Mouse (Mus musculus) spleen, postnatal 36 days (tissue): ENCODE results near the gene Gramd2.
"Not testable (repeated sequence)": the region's sequence is repeated elsewhere in the genome, so short reads cannot be mapped to it uniquely, and the experiment has no call there.

ENCODE experiments used
- DNase-seq, 2 experiments: peaks; one replicate each; pipeline ENCODE4 v3.0.0; 2022; ENCODE audit warnings: low spot score in 2 of 2, mixed read lengths in 1 of 2

Gene Gramd2

DNA sequence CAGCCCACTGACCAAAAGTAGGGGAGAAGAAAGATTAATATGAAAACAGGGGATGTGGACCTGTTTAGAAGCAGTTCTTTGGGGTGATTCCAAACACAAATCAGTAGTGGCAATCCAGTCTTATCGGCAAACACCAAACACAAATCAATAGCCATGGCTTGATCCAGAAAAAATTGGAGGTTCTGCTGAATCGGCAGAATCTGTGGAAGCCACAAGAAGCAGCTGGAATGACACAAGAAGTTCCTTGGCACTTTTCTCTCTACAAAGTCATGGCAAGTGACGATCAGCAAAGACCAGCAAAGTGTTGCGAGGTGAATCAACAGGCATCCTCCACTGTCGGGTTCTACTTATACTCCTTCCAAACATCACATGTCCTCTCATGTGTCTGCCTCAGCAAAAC is 41.2 kb downstream of the Gramd2 start:
- DNase-seq: no peak

GRCm38 (mm10) chr9:59723096-59723657 is 43.2 kb downstream of the Gramd2 start:
- DNase-seq: peak; percentile 38 to 52

DNA sequence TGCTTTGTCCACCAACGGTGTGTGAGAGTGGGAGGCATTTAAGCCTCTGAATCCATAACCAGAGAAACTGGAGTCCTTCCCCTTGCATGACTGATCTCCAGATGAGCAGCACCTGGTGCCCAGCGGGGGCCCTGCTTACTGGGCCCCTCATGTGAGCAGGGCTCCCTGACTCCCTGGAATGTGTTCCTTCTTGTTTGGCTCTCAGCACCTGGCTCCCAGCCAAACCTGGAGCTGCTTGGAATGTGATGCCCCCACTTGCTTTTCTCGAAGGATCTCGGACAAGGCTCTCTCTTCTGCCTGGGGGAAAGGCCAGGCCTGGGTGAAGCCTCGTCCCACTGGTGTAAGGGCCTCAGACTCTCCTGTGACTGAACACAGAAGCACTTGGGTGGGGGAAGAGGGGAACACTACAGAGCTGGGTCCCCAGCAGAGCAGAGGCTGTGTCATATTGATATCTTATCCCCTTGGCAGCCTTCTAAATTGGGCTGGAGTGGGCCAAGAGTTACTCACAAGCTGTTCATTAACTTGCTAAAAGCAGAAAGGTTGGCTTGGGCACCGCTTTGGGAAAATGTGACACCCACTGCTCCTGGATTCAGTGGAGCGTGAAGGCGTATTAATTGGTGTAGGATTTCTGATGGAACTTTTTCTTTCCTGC is 44.0 kb downstream of the Gramd2 start:
- DNase-seq: no peak

GRCm38 (mm10) chr9:59725515-59725914 is 45.6 kb downstream of the Gramd2 start:
- DNase-seq: no peak

- DNase-seq: no peak
Observed at GRCm38 (mm10) chr9:59727569-59728286, 47.8 kb downstream of the Gramd2 start.

DNA sequence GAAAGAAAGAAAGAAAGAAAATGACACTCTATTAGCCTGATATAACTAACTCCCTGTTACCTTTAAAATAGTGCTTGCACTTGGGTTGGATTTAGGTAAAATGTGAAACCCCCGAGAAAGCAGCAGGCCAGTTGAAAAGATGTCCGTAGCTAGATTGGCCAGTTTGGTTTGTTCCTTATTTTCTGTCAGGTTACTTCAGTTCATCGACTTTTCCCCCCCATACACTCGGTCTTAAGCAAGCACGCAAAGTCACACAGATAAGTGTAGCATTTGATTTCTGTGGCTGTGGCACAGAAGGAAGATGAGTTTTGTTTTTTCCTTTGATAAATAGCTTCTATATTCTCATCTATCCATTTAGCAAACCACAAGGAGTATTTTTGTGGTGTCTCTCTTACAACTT is 51.2 kb downstream of the Gramd2 start:
- DNase-seq: no peak

GRCm38 (mm10) chr9:59733075-59733474 is 53.1 kb downstream of the Gramd2 start:
- no peak for DNase-seq

DNA sequence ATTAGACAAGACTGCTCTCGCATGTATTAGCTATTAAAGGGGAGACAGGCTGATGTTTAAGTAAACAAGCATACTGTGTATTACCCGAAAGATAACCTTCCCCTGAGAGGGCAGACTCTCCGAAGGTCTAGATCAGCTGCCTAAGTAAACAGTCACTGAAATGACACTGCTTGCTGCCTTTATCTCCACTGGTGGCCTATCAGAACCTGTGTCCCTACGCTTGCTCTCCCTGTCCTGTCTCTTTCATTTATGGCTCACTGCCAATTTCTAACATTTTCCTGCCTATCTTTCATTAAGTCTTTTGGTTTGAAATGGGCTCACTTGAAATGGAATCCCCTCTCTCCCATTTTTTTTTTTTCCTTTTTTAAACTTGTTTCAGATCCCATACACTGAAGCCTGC is 55.5 kb downstream of the Gramd2 start:
- no peak for DNase-seq

DNA sequence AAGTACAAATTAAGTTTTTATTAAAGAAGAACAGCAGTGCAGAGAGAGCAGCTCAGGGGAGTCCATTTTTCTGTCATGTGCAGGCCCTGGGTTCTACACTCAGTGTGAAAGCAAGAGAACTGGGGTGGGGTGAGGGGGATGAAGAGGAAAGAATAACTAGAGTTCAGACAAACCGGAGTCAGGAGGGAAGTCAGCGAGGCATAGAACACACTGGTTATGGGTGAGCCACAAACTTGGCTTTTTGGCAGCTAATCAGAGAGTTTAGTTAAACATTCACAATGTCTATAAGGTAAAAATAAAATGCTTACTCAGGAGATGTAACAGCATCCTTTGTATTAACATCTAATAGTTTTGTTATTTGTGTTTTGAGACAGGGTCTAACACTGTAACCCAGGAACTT is 60.6 kb downstream of the Gramd2 start:
- DNase-seq: no peak

DNA sequence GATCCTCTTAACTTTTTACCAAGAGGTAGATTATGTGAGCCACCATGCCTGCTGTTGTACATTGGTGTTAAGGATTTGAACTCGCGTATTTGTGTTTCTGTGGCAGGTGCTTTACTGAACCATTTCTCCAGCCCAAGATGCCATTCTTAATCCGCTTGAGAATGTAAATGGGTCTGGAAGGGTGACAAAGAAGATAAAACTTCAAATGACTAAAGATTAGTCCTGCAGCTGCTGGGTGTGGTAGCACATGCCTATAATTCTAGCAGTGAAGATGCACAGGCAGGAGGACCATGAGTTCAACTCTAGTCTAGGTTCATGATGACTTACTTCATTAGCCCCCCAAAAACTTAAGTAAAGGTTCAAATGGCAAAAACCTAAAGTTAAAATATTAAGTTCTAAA is 64.0 kb downstream of the Gramd2 start:
- DNase-seq: no peak

- DNase-seq: no peak
Observed at GRCm38 (mm10) chr9:59748387-59748786, 68.4 kb downstream of the Gramd2 start.

DNA sequence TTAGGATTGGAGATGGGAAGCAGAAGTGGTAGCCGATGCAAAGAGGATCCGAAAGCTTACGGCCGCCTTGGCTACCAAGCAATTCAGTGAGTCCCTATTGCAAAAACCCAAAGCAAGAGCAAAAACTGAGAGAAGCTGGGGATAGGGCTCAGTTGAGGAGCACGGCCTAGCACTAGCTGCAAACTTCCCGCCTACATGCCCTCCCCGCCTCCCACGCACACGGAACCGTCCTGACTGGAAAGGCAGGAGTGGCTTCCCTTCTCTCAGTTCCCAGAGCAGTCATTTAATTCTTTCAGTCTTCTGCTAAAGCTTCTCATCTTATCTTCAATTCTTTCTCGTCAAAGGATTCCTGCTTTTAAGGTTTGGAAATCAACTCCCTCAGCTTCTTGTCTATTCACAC is 69.0 kb downstream of the Gramd2 start:
- peak in 1 of 2 experiments; percentile 8 for DNase-seq

DNA sequence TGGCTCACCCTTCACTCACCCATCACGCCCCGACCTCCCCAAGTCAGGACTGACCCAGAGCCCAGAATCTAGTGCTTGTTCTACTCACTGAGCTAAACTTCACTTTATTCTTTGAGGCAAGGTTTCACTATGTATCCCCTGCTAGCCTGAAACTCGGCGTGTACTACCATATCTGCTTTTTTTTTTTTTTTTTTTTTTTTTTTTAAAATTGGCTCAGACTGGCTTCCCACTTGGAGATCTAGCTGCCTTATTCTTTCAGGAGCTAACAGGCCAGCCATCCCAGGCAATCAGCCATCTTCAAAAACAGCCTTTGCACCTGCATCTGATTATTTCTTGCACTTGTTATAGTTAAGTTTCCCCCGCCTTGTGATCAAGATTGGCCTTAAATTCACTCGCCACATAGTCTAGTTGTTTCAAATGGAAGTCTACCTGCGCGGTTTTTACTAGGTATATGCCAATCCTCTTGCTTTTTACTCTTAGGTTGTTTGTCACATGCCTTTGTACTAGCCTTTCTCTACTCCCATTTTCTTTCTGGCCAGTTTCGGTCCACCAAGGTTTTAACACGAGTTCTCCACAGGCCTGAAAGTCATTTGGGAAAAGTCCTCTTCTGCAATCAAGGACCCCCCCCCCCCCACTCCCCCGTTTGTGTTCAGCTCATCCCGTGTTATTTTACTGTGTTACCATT is 69.8 kb downstream of the Gramd2 start:
- DNase-seq: no peak

DNA sequence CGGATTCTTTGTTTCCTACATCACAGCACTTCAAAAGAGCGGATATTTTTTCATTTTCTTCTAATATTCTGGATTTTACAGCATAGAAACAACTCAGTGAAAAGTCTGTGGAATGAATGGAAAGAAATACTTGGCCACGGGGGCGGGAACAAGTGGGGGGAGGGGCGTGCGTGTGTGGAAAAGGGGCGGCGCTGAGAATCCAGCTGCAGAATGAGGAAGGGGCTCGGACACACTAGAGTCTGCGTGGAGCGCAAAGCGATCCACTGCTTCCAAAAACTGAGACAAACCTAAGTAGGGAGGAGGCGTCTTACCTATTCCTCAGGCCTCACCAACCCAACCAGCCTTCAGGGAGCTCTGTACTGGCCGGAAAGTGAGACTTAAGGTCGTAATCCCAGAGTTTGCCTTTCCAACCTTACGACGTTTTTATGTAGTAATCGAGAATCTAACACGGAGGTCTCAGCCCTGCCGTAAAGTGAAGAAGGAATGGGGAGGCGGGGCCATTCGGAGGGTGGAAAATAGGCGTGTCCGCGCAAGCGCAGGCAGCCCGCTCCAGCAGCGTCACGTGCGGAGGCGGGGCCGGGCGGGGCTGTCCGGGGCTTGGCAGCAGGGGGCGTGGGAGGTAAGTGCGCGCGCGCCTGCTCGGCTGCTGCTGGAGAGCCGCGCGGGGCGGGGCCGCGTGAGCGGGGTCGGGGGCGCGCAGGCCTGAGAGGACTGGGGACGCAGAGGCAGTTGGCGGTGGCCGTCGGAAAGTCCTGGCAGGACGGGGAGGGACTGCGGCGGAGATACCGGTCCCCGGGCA is 70.5 kb downstream of the Gramd2 start, which contains the start of the genes Senp8 and Myo9a:
Gene Senp8 (minus strand): TSS at position 444 of the 799 bp plus-strand sequence.
Gene Myo9a (plus strand): TSS at position 630 of the 799 bp plus-strand sequence.
- DNase-seq: peak; percentile 98 to 99

DNA sequence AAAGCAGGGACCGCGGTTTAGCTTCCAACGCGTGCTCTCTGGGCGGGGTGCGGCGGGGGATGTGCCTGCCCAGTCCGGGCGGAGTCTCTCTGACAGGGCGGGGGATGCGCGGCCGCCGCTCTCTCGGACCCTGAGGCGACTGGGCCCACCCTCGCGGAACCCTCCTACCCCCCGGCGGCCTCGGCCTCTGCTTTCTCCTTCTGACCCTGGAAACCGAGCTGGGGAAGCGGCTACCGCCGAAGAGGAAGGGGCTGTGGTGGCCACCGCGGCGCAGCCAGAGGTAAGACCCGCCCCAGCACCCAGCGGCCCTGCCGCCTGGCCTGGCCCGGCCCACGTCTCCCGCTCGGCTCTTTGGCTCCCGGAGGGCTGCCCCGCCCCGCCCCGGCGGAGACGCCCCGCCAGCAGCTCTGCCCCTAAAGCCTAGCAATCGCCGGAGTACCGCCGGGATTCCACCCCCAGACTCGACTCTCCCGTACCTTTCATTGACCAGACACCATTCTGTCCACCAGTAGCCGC is 71.2 kb downstream of the Gramd2 start:
- DNase-seq: peak; percentile 87 to 88

DNA sequence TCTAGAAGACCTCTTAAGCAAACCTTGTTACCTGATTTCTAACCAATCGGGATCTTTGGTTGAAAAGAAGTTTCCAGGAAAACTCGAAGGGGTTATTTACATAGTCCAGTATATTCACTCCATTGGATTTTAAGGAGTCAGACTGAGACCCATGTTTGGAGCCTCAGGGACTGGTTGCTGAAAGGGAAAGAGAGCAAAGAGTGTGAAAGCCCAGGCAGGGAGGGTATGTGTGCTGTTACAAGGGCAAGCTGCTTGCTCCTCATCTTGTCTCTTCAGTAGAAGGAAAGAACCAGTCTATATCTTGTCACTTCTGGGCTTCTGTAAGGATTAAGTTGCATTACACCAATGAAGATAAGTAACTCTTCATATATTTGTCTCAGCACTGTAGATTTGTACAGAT is 72.0 kb downstream of the Gramd2 start:
- no peak for DNase-seq

- DNase-seq: no peak
Observed at GRCm38 (mm10) chr9:59755199-59755598, 75.3 kb downstream of the Gramd2 start.

- not testable (repeated sequence) for DNase-seq
Observed at GRCm38 (mm10) chr9:59757016-59757415, 77.1 kb downstream of the Gramd2 start.

DNA sequence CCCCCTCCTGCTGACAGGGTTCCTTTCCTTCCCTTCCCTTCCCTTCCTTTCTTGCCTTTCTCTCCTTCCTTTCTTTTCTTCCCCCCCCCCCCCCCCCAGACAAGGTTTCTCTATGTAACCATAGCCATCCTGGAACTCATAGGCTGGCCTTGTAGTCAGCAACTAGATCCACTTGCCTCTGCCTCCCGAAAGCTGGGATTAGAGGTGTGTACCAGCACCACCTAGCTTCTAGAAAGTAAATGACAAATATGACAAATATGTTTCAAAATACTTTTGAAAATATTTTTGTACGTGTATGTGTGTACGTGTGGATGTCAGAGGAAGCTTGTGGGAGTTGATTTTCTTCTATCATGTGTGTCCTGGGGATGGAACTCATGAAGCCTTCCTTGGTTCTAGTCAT is 80.6 kb downstream of the Gramd2 start:
- DNase-seq: no peak

GRCm38 (mm10) chr9:59766966-59767461 is 87.1 kb downstream of the Gramd2 start:
- DNase-seq: not testable (repeated sequence)
